Mouse (Mus musculus): ENCODE measurements at regions not wholly inside any gene's neighbourhood (a gene's known extent, or its start where the extent isn't known, plus 50 kb on each side); places are given as distances from the start of the nearest gene placed in this dataset.

GRCm38 (mm10) chr8:33081941-33082340, 346.6 kb upstream of the 5930422O12Rik start:
- Histone ChIP-seq H3K27ac (ENCODE audit: insufficient read depth, low read depth, low read length) (no peak overlapping the region), H3K4me3 (ENCODE audit: insufficient read depth, low read length) (no peak overlapping the region), H3K4me1 (ENCODE audit: control insufficient read depth, insufficient read depth, low read length) (no peaks in the 10 kb centered on the region)
- TF ChIP-seq CTCF (IDR thresholded peaks at IDR 0.05; ENCODE audit: low read depth, low read length) (no peak), POLR2A (IDR thresholded peaks at IDR 0.05; ENCODE audit: borderline replicate concordance, low read depth, low read length) (no peak)

- no peaks in the 10 kb centered on the region for H3K4me1 ChIP-seq (ENCODE audit: control insufficient read depth, insufficient read depth, low read length)
- H3K4me3 ChIP-seq (ENCODE audit: insufficient read depth, low read length), result no peak overlapping the region
- no peak overlapping the region for H3K27ac ChIP-seq (ENCODE audit: insufficient read depth, low read depth, low read length)
- no peak for TF ChIP-seq CTCF (IDR thresholded peaks at IDR 0.05; ENCODE audit: low read depth, low read length)
- no peak for TF ChIP-seq POLR2A (IDR thresholded peaks at IDR 0.05; ENCODE audit: borderline replicate concordance, low read depth, low read length)
Measured at GRCm38 (mm10) chr8:33085461-33085860, 343.0 kb upstream of the 5930422O12Rik start.

GRCm38 (mm10) chr8:33089731-33090130, 338.8 kb upstream of the 5930422O12Rik start:
- Histone ChIP-seq H3K27ac (ENCODE audit: insufficient read depth, low read depth, low read length) (no peak overlapping the region), H3K4me1 (ENCODE audit: control insufficient read depth, insufficient read depth, low read length) (no peaks in the 10 kb centered on the region), H3K4me3 (ENCODE audit: insufficient read depth, low read length) (no peak overlapping the region)
- TF ChIP-seq POLR2A (IDR thresholded peaks at IDR 0.05; ENCODE audit: borderline replicate concordance, low read depth, low read length), result no peak
- no peak for TF ChIP-seq CTCF (IDR thresholded peaks at IDR 0.05; ENCODE audit: low read depth, low read length)

GRCm38 (mm10) chr8:33108914-33109313, 319.6 kb upstream of the 5930422O12Rik start:
- Histone ChIP-seq H3K4me1 (ENCODE audit: control insufficient read depth, insufficient read depth, low read length) (no peaks in the 10 kb centered on the region), H3K4me3 (ENCODE audit: insufficient read depth, low read length) (no peak overlapping the region), H3K27ac (ENCODE audit: insufficient read depth, low read depth, low read length) (no peak overlapping the region)
- no peak for TF ChIP-seq CTCF (IDR thresholded peaks at IDR 0.05; ENCODE audit: low read depth, low read length)
- no peak for TF ChIP-seq POLR2A (IDR thresholded peaks at IDR 0.05; ENCODE audit: borderline replicate concordance, low read depth, low read length)

- H3K4me1 ChIP-seq (ENCODE audit: control insufficient read depth, insufficient read depth, low read length), result no peaks in the 10 kb centered on the region
- H3K4me3 ChIP-seq (ENCODE audit: insufficient read depth, low read length), result no peak overlapping the region
- H3K27ac ChIP-seq (ENCODE audit: insufficient read depth, low read depth, low read length), result no peak overlapping the region
- no peak for TF ChIP-seq CTCF (IDR thresholded peaks at IDR 0.05; ENCODE audit: low read depth, low read length)
- TF ChIP-seq POLR2A (IDR thresholded peaks at IDR 0.05; ENCODE audit: borderline replicate concordance, low read depth, low read length), result no peak
Measured at GRCm38 (mm10) chr8:33115271-33116236, 313.0 kb upstream of the 5930422O12Rik start.

- TF ChIP-seq POLR2A (IDR thresholded peaks at IDR 0.05; ENCODE audit: borderline replicate concordance, low read depth, low read length) (no peak), CTCF (IDR thresholded peaks at IDR 0.05; ENCODE audit: low read depth, low read length) (no peak)
- Histone ChIP-seq H3K4me3 (ENCODE audit: insufficient read depth, low read length) (no peak overlapping the region), H3K27ac (ENCODE audit: insufficient read depth, low read depth, low read length) (no peak overlapping the region), H3K4me1 (ENCODE audit: control insufficient read depth, insufficient read depth, low read length) (no peaks in the 10 kb centered on the region)
Measured at GRCm38 (mm10) chr8:33123061-33123587, 305.4 kb upstream of the 5930422O12Rik start.

GRCm38 (mm10) chr8:33126981-33127380, 301.5 kb upstream of the 5930422O12Rik start:
- Histone ChIP-seq H3K4me1 (ENCODE audit: control insufficient read depth, insufficient read depth, low read length) (no peaks in the 10 kb centered on the region), H3K27ac (ENCODE audit: insufficient read depth, low read depth, low read length) (no peak overlapping the region), H3K4me3 (ENCODE audit: insufficient read depth, low read length) (no peak overlapping the region)
- TF ChIP-seq POLR2A (IDR thresholded peaks at IDR 0.05; ENCODE audit: borderline replicate concordance, low read depth, low read length) (no peak), CTCF (IDR thresholded peaks at IDR 0.05; ENCODE audit: low read depth, low read length) (no peak)

GRCm38 (mm10) chr8:33138874-33139273, 289.6 kb upstream of the 5930422O12Rik start:
- Histone ChIP-seq H3K4me1 (ENCODE audit: control insufficient read depth, insufficient read depth, low read length) (no peaks in the 10 kb centered on the region), H3K27ac (ENCODE audit: insufficient read depth, low read depth, low read length) (no peak overlapping the region), H3K4me3 (ENCODE audit: insufficient read depth, low read length) (no peak overlapping the region)
- TF ChIP-seq POLR2A (IDR thresholded peaks at IDR 0.05; ENCODE audit: borderline replicate concordance, low read depth, low read length) (no peak), CTCF (IDR thresholded peaks at IDR 0.05; ENCODE audit: low read depth, low read length) (no peak)

- TF ChIP-seq CTCF (IDR thresholded peaks at IDR 0.05; ENCODE audit: low read depth, low read length) (no peak), POLR2A (IDR thresholded peaks at IDR 0.05; ENCODE audit: borderline replicate concordance, low read depth, low read length) (no peak)
- Histone ChIP-seq H3K4me1 (ENCODE audit: control insufficient read depth, insufficient read depth, low read length) (no peaks in the 10 kb centered on the region), H3K4me3 (ENCODE audit: insufficient read depth, low read length) (no peak overlapping the region), H3K27ac (ENCODE audit: insufficient read depth, low read depth, low read length) (no peak overlapping the region)
Measured at GRCm38 (mm10) chr8:33139850-33140249, 288.7 kb upstream of the 5930422O12Rik start.

- H3K4me1 ChIP-seq (ENCODE audit: control insufficient read depth, insufficient read depth, low read length), result no peaks in the 10 kb centered on the region
- H3K27ac ChIP-seq (ENCODE audit: insufficient read depth, low read depth, low read length), result no peak overlapping the region
- no peak for TF ChIP-seq POLR2A (IDR thresholded peaks at IDR 0.05; ENCODE audit: borderline replicate concordance, low read depth, low read length)
- no peak for TF ChIP-seq CTCF (IDR thresholded peaks at IDR 0.05; ENCODE audit: low read depth, low read length)
- no peak overlapping the region for H3K4me3 ChIP-seq (ENCODE audit: insufficient read depth, low read length)
Measured at GRCm38 (mm10) chr8:33177642-33178041, 250.9 kb upstream of the 5930422O12Rik start.

Measured in bone marrow macrophage, adult 2 months (primary cell).